Mouse (Mus musculus) adipose tissue, adult 10 weeks (tissue): ENCODE results near the gene Wnt9a. TPM values are rescaled to one million over a fixed set of nuclear protein-coding genes. Genes with fewer than 3 reads are reported as not detected.

ENCODE experiments used
- polyA plus RNA-seq: library from polyadenylated mRNA; stranded (reverse); fragments of 350-450 nt; fragmentation: Illumina TruSeq; extraction: RNeasy Lipid Tissue Mini Kit (QIAGEN cat#74804); gene quantifications from one replicate; pipeline ENCODE4 v1.2.3, GENCODE M21; 2014; ENCODE audit warnings: low read depth, low replicate concordance

Wnt9a gene
- 5.1 TPM for polyA plus RNA-seq

DNA sequence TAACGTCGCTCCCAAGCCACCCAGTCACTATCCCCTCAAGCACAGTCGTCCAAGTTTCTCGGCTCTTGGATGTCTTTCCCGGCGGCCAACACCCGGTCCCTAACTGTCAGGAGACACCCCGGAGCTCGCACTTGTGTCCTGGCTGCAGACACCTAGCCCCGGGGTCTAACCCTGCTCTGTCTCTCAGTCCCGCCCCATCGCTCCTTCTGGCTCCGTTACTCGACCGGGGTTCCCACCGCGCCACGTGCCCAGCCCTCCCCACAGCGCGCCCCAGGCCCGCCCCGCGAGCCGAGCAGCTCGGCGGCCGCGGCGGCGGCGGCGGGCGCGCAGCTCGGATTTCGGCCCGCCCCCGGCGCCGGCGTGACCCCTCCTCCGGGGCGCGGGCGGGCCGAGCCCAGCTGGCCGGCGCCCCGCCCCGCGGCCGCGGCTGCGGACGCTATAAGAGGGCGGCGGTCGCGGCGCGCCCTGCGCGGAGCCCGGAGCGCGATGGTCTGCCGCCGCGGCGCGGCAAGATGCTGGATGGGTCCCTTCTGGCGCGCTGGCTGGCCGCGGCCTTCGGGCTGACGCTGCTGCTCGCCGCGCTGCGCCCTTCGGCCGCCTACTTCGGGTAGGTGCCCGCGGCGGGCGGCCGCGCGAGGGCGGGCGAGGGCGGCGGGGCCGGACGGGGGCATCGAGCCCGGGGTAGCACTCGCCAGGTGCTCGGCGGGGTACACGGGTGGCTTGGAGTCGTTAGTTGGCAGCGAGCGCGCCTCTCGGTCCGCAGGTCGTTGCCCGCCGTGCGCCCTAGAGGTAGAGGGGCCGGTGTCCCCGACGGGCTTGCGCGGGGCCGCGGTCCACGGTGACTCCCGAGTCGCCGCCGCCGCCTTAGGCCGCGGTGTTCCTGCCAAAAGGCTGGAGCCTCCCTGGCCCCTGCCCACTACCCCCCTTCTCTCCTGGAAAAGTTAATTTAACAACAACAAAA, at the start of gene Wnt9a:
Wnt9a (plus strand) TSS at position 468 of the 961 bp plus-strand sequence.

DNA sequence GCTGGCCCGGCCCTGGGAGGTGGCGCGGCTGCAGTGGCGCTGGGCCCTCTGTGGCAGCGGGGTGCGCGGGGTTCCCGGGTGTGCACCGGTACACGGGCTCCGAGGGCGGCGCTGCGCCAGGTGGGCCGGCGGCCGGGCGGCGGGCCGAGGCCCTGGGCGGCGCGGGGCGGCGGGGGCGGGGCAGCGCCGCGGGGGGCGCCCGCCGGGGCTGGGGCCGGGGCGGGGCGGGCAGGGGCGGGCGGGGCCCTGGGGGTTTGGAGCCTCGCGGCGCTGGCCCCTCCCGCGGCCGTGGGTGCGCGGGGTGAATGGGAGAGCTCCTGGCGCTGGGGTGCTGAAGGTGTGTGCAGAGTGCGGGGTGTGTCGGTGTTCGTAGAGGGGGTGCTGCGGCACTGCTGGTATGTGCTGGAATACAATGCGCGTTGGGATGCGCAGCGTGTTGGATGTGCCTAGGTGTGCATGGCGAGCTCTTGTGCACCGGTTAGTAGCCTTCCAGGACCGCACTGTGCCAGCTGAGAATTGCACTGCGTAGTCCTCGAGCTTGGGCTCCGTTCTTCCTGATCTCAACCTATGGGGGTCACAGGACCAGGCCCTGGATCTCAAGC, 15.9 kb upstream of the Wnt9a start, which contains the start of gene Wnt3a:
Wnt3a (minus strand) TSS at position 51 of the 602 bp plus-strand sequence.

DNA sequence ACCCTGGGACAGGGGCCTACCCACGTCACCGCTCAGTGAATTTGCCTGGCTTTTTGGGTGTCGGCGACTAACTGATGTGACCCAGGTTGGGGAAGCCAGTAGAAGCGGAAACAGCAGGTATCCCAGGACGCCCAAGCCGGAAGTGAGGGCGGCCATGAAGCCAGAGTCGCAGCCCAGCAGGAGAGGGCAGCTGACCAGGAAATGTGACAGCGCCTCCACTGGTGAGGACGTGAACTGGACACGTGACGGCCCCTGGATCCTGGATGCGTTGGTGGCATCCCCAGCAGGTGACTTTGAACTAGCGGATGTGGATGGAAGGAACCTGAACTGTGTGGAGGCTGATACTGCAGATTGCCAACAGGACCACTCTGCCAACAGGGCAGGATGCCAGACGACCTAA, 68.7 kb downstream of the Wnt9a start, which contains the start of gene Prss38:
Prss38 (minus strand) TSS at position 183 of the 400 bp plus-strand sequence.

Other genes with a start within 250 kb of the Wnt9a start
- 0.27 TPM for gene Obscn, start 170.5 kb upstream of the Wnt9a start, polyA plus RNA-seq
- 4.8 TPM for gene Iba57, start 143.2 kb upstream of the Wnt9a start, polyA plus RNA-seq
- 2.7 TPM for gene Gjc2, start 123.7 kb upstream of the Wnt9a start, polyA plus RNA-seq
- 107 TPM for gene Guk1, start 114.7 kb upstream of the Wnt9a start, polyA plus RNA-seq
- 44.6 TPM for gene Mrpl55, start 104.4 kb upstream of the Wnt9a start, polyA plus RNA-seq
- gene 2310033P09Rik, start 98.6 kb upstream of the Wnt9a start, polyA plus RNA-seq: 26.6 TPM
- gene Arf1, start 78.7 kb upstream of the Wnt9a start, polyA plus RNA-seq: 415 TPM
- 0.31 TPM for gene Wnt3a, start 16.2 kb upstream of the Wnt9a start, polyA plus RNA-seq
- not detected for gene Prss38, start 68.7 kb downstream of the Wnt9a start, polyA plus RNA-seq
- 4.3 TPM for gene Jmjd4, start 143.1 kb downstream of the Wnt9a start, polyA plus RNA-seq
- gene Snap47, start 144.3 kb downstream of the Wnt9a start, polyA plus RNA-seq: 42.6 TPM
- gene Zfp867, start 165.5 kb downstream of the Wnt9a start, polyA plus RNA-seq: 4.3 TPM
- 14.9 TPM for gene Zkscan17, start 219.8 kb downstream of the Wnt9a start, polyA plus RNA-seq
- gene Nlrp3, start 234.6 kb downstream of the Wnt9a start, polyA plus RNA-seq: 0.71 TPM